Mouse (Mus musculus) ES-Bruce4 (cell line): ENCODE data around the gene Lce1e.

Source experiments
- CTCF ChIP-seq: IDR thresholded peaks from one replicate; pipeline ENCODE4 v1.8.1; 2011; ENCODE audit warnings: low read depth, low read length
- EP300 ChIP-seq: IDR thresholded peaks from 2 replicates; pipeline ENCODE4 v1.6.1; 2011; ENCODE audit warnings: low read depth, low read length; ENCODE audit not compliant: insufficient read depth
- POLR2A ChIP-seq: IDR thresholded peaks from one replicate; pipeline ENCODE4 v1.8.1; 2011; ENCODE audit warnings: low read length; ENCODE audit not compliant: insufficient read depth

- TF ChIP-seq CTCF (no peak), POLR2A (no peak), EP300 (no peak)
Observed at GRCm38 (mm10) chr3:92678947-92679346, 29.9 kb downstream of the Lce1e start, which contains the start of gene Lce1c.
